Mouse (Mus musculus): ENCODE data around the gene Strn4. TPM values are rescaled to one million over a fixed set of nuclear protein-coding genes. Genes with fewer than 3 reads are reported as not detected.

Gene Strn4
- 10 to 100 TPM; 22.6 to 29.3 TPM for total RNA-seq (2021)
- long read RNA-seq, experiment 1, transcript Strn4-201 (18 exons, 3,535 nt): minor isoform, 20 of 53 reads
- long read RNA-seq, experiment 1, transcript Strn4-202 (18 exons, 3,082 nt): major isoform, 23 of 53 reads
- long read RNA-seq, experiment 1, partial matches to known transcripts: 5 of 53 reads
- long read RNA-seq, experiment 1, other reads (novel, unspliced or antisense): 5 of 53 reads
- long read RNA-seq, experiment 2, transcript Strn4-202 (18 exons, 3,082 nt): major isoform, 29 of 64 reads
- long read RNA-seq, experiment 2, transcript Strn4-201 (18 exons, 3,535 nt): minor isoform, 21 of 64 reads
- long read RNA-seq, experiment 2, partial matches to known transcripts: 3 of 64 reads
- long read RNA-seq, experiment 2, other reads (novel, unspliced or antisense): 11 of 64 reads

DNA sequence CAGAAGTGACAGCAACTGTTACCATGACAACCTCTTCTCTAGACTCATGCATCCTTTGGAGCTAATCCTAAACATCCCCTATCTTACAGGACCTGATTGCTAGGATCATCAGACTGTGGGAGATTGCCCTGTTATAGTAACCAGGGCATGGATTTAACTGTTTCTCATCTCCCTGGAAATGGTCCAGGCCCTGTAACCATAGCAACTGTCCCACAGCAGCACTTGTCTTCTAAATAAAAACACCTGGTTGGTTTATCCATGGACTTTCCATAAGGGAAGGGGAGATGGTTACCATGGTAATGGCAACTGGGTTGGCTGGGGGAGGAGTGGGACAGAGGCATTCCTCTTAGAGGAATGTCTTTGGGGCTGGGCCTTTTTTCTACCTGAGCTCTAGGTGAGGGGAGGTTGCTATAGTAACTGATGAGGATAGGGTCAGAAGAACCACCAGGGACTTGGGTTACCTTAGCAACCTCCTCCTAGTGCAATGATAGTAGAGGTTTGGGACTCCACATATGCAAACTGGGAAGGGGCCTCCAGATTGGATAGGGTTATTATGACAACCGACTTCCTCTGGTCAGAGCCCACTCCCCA lies at the start of gene Strn4:
Gene Strn4, plus strand, starts transcription at position 539 of the 591 bp plus-strand sequence.
- DNase-seq: no peak
- intact Hi-C loops (cut with DNase I; ENCODE audit: low total_unique reads): no loop called here

- intact Hi-C loops (cut with DNase I; ENCODE audit: low total_unique reads): no loop called here
- DNase-seq: no peak
Observed at GRCm38 (mm10) chr7:16766443-16766842, 49.2 kb upstream of the Strn4 start.

GRCm38 (mm10) chr7:16775888-16776287 lies 39.8 kb upstream of the Strn4 start:
- intact Hi-C loops (cut with DNase I; ENCODE audit: low total_unique reads): no loop called here
- no peak for DNase-seq

- peak; percentile 65 for DNase-seq
- intact Hi-C loops (cut with DNase I; ENCODE audit: low total_unique reads): no loop called here
Observed at GRCm38 (mm10) chr7:16780076-16780475, 35.6 kb upstream of the Strn4 start.

GRCm38 (mm10) chr7:16780825-16781554 lies 34.7 kb upstream of the Strn4 start, which contains the start of gene Slc1a5:
Gene Slc1a5, plus strand, starts transcription at chr7:16781340.
- intact Hi-C loops (cut with DNase I; ENCODE audit: low total_unique reads): no loop called here
- peak; percentile 92 for DNase-seq

- intact Hi-C loops (cut with DNase I; ENCODE audit: low total_unique reads): no loop called here
- no peak for DNase-seq
Observed at GRCm38 (mm10) chr7:16781555-16781815, 34.2 kb upstream of the Strn4 start.

- intact Hi-C loops (cut with DNase I; ENCODE audit: low total_unique reads): no loop called here
- peak; percentile 25 for DNase-seq
Observed at GRCm38 (mm10) chr7:16781816-16782554, 33.7 kb upstream of the Strn4 start.

- DNase-seq: no peak
Observed at GRCm38 (mm10) chr7:16782555-16783125, 33.0 kb upstream of the Strn4 start.

GRCm38 (mm10) chr7:16783224-16783688 lies 32.4 kb upstream of the Strn4 start:
- intact Hi-C loops (cut with DNase I; ENCODE audit: low total_unique reads): no loop called here
- no peak for DNase-seq

More at GRCm38 (mm10) chr7:16782555-16783125, 33.0 kb upstream of the Strn4 start:
- intact Hi-C loops (cut with DNase I; ENCODE audit: low total_unique reads): no loop called here

- peak; percentile 59 for DNase-seq
- intact Hi-C loops (cut with DNase I; ENCODE audit: low total_unique reads): no loop called here
Observed at GRCm38 (mm10) chr7:16783758-16784415, 31.8 kb upstream of the Strn4 start.

GRCm38 (mm10) chr7:16784498-16784976 lies 31.2 kb upstream of the Strn4 start:
- intact Hi-C loops (cut with DNase I; ENCODE audit: low total_unique reads): no loop called here
- no peak for DNase-seq

GRCm38 (mm10) chr7:16785541-16786083 lies 30.1 kb upstream of the Strn4 start:
- intact Hi-C loops (cut with DNase I; ENCODE audit: low total_unique reads): no loop called here
- DNase-seq: no peak

- intact Hi-C loops (cut with DNase I; ENCODE audit: low total_unique reads): no loop called here
- no peak for DNase-seq
Observed at GRCm38 (mm10) chr7:16792316-16792715, 23.4 kb upstream of the Strn4 start.

- DNase-seq: no peak
- intact Hi-C loops (cut with DNase I; ENCODE audit: low total_unique reads): no loop called here
Observed at GRCm38 (mm10) chr7:16793010-16793725, 22.5 kb upstream of the Strn4 start.

DNA sequence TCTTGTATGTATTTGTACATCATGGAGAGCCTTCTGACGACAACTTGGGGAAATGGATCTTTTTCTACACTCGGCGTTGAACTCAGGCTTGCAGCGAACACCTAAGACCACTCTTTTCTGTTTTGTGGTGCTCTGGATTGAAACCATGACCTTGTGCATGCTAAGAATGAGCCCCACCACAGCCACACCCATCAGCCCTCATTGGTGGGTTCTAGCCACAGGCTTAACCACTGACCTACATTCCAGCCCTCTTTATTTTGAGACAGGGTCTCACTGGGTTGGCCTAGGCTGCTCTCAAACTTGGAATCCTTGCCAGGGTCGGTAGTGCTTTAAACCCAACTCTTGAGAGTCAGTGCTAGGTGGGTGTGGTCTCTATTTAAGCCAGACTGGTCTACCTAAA lies 20.8 kb upstream of the Strn4 start:
- DNase-seq: no peak
- intact Hi-C loops (cut with DNase I; ENCODE audit: low total_unique reads): no loop called here

GRCm38 (mm10) chr7:16804409-16805028 lies 11.2 kb upstream of the Strn4 start:
- intact Hi-C loops (cut with DNase I; ENCODE audit: low total_unique reads): no loop called here

DNA sequence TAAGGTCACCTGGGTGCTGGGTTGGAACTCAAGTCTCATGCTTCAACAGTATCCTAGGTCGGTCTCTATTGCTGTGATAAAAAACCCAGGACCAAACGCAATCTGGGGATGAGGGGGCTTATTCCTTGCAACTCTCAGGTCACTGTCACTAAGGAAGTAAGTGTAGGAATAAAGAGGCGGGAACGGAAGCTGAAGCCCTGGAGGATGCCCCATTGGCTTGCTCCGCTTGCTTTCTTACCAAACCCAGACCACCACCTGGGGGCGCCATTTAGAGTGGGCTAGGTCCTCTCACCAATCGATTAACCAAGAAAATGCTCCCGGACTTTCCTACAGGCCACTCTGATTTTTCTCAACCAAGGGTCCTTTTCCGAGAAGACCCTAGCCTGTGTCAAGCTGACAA lies 7.8 kb upstream of the Strn4 start:
- intact Hi-C loops (cut with DNase I; ENCODE audit: low total_unique reads): no loop called here
- DNase-seq: no peak

More at GRCm38 (mm10) chr7:16804409-16805028, 11.2 kb upstream of the Strn4 start:
- no peak for DNase-seq

Data from gastrocnemius, postnatal 14 days (tissue).